Mouse (Mus musculus): ENCODE measurements around the gene Zfp579.
"Not testable (repeated sequence)": the region's sequence is repeated elsewhere in the genome, so short reads cannot be mapped to it uniquely, and the experiment has no call there.

Gene Zfp579

GRCm38 (mm10) chr7:4996003-4996895, at the start of gene Zfp579:
Gene Zfp579 (minus strand): TSS chr7:4996158.
- peak; percentile 97 for DNase-seq (ENCODE audit: low spot score)

GRCm38 (mm10) chr7:5044981-5045380, 49.0 kb upstream of the Zfp579 start:
- DNase-seq (ENCODE audit: low spot score) = no peak

- no peak for DNase-seq (ENCODE audit: low spot score)
Measured at GRCm38 (mm10) chr7:5038940-5039339, 43.0 kb upstream of the Zfp579 start.

GRCm38 (mm10) chr7:5038109-5038732, 42.3 kb upstream of the Zfp579 start, which contains the start of gene Zfp784:
Gene Zfp784 (minus strand): TSS chr7:5038446.
- DNase-seq (ENCODE audit: low spot score) = peak; percentile 95

- DNase-seq (ENCODE audit: low spot score) = no peak
Measured at GRCm38 (mm10) chr7:5037467-5037866, 41.5 kb upstream of the Zfp579 start.

GRCm38 (mm10) chr7:5037026-5037425, 41.1 kb upstream of the Zfp579 start:
- no peak for DNase-seq (ENCODE audit: low spot score)

GRCm38 (mm10) chr7:5036136-5036535, 40.2 kb upstream of the Zfp579 start:
- DNase-seq (ENCODE audit: low spot score) = no peak

- no peak for DNase-seq (ENCODE audit: low spot score)
Measured at GRCm38 (mm10) chr7:5035628-5036027, 39.7 kb upstream of the Zfp579 start.

GRCm38 (mm10) chr7:5033818-5034217, 37.9 kb upstream of the Zfp579 start, which contains the start of gene 4632433K11Rik:
Gene 4632433K11Rik (plus strand): TSS chr7:5034118.
- no peak for DNase-seq (ENCODE audit: low spot score)

GRCm38 (mm10) chr7:5031496-5031895, 35.5 kb upstream of the Zfp579 start:
- DNase-seq (ENCODE audit: low spot score) = no peak

GRCm38 (mm10) chr7:5030554-5031275, 34.8 kb upstream of the Zfp579 start:
- DNase-seq (ENCODE audit: low spot score) = no peak

GRCm38 (mm10) chr7:5029946-5030345, 34.0 kb upstream of the Zfp579 start:
- peak; percentile 49 for DNase-seq (ENCODE audit: low spot score)

- no peak for DNase-seq (ENCODE audit: low spot score)
Measured at GRCm38 (mm10) chr7:5029543-5029942, 33.6 kb upstream of the Zfp579 start.

GRCm38 (mm10) chr7:5021197-5021596, 25.2 kb upstream of the Zfp579 start:
- no peak for DNase-seq (ENCODE audit: low spot score)

- no peak for DNase-seq (ENCODE audit: low spot score)
Measured at GRCm38 (mm10) chr7:5020685-5021084, 24.7 kb upstream of the Zfp579 start.

GRCm38 (mm10) chr7:5020000-5020681, 24.2 kb upstream of the Zfp579 start, which contains the start of the genes Zfp865 and Ccdc106:
Gene Zfp865 (plus strand): TSS chr7:5020376.
Gene Ccdc106 (plus strand): TSS chr7:5020553.
- DNase-seq (ENCODE audit: low spot score) = peak; percentile 97

- not testable (repeated sequence) for DNase-seq (ENCODE audit: low spot score)
Measured at GRCm38 (mm10) chr7:5019576-5019975, 23.6 kb upstream of the Zfp579 start.

GRCm38 (mm10) chr7:5017931-5018330, 22.0 kb upstream of the Zfp579 start:
- DNase-seq (ENCODE audit: low spot score) = no peak

- DNase-seq (ENCODE audit: low spot score) = peak; percentile 79
Measured at GRCm38 (mm10) chr7:5017352-5017751, 21.4 kb upstream of the Zfp579 start.

GRCm38 (mm10) chr7:5016920-5017319, 21.0 kb upstream of the Zfp579 start:
- DNase-seq (ENCODE audit: low spot score) = no peak

- DNase-seq (ENCODE audit: low spot score) = no peak
Measured at GRCm38 (mm10) chr7:5016057-5016456, 20.1 kb upstream of the Zfp579 start.

Measured in testis, postnatal 10 days (tissue).